Mouse (Mus musculus): ENCODE measurements at regions not wholly inside any gene's neighbourhood (a gene's known extent, or its start where the extent isn't known, plus 50 kb on each side); places are given as distances from the start of the nearest gene placed in this dataset. TPM values are rescaled to one million over a fixed set of nuclear protein-coding genes. Genes with fewer than 3 reads are reported as not detected.

GRCm38 (mm10) chrX:103557496-103557895 lies 72.9 kb upstream of the Zcchc13 start:
- Histone ChIP-seq H3K4me2 (no peak overlapping the region), H3K4me3 (no peak overlapping the region), H3K36me3 (peaks cover 8% of the 10 kb centered on the region), H3K4me1 (peaks cover 26% of the 10 kb centered on the region), H3K27ac (replicated peaks) (peak overlapping the region; percentile 77), H3K27me3 (replicated peaks) (no peaks in the 10 kb centered on the region), H3K9ac (no peak overlapping the region), H3K9me3 (no peaks in the 10 kb centered on the region)
- ATAC-seq (ENCODE audit: extremely low read depth, insufficient number of reproducible peaks, low FRiP score, low TSS enrichment), result no peak
- 75% methylated on average over 4 of the region's 4 CpGs for WGBS

GRCm38 (mm10) chrX:103563531-103564246 lies 66.7 kb upstream of the Zcchc13 start:
- 0 out of 2 replicates have a peak overlapping the region, but pooled peaks have one; percentile 2 for H3K4me3 ChIP-seq
- peak overlapping the region; percentile 80 for H3K27ac ChIP-seq (replicated peaks)
- H3K9me3 ChIP-seq, result no peaks in the 10 kb centered on the region
- peak overlapping the region; percentile 31 for H3K4me2 ChIP-seq
- no peak overlapping the region for H3K9ac ChIP-seq
- H3K36me3 ChIP-seq, result peaks cover 12% of the 10 kb centered on the region
- H3K27me3 ChIP-seq (replicated peaks), result no peaks in the 10 kb centered on the region
- H3K4me1 ChIP-seq, result peaks cover 16% of the 10 kb centered on the region
- peak; percentile 85 for ATAC-seq (ENCODE audit: extremely low read depth, insufficient number of reproducible peaks, low FRiP score, low TSS enrichment)
- WGBS, result 28% methylated on average over 8 of the region's 8 CpGs

GRCm38 (mm10) chrX:103573344-103573743 lies 57.0 kb upstream of the Zcchc13 start:
- Histone ChIP-seq H3K27me3 (replicated peaks) (no peaks in the 10 kb centered on the region; the same call in 1 of the 2 replicates), H3K36me3 (peaks cover 12% of the 10 kb centered on the region), H3K4me1 (no peaks in the 10 kb centered on the region), H3K9ac (no peak overlapping the region), H3K27ac (replicated peaks) (no peak overlapping the region), H3K4me2 (no peak overlapping the region), H3K4me3 (no peak overlapping the region), H3K9me3 (no peaks in the 10 kb centered on the region)
- ATAC-seq (ENCODE audit: extremely low read depth, insufficient number of reproducible peaks, low FRiP score, low TSS enrichment), result no peak
- WGBS, result 83% methylated on average over 4 of the region's 4 CpGs

- no peak overlapping the region for H3K4me2 ChIP-seq
- no peak for ATAC-seq (ENCODE audit: extremely low read depth, insufficient number of reproducible peaks, low FRiP score, low TSS enrichment)
- no peaks in the 10 kb centered on the region; the same call in 1 of the 2 replicates for H3K36me3 ChIP-seq
- no peaks in the 10 kb centered on the region for H3K27me3 ChIP-seq (replicated peaks)
- H3K27ac ChIP-seq (replicated peaks), result no peak overlapping the region
- H3K4me3 ChIP-seq, result no peak overlapping the region
- WGBS, result 48% methylated on average over 5 of the region's 5 CpGs
- H3K9ac ChIP-seq, result no peak overlapping the region
- H3K4me1 ChIP-seq, result peaks cover 13% of the 10 kb centered on the region
- no peaks in the 10 kb centered on the region for H3K9me3 ChIP-seq
Measured at GRCm38 (mm10) chrX:103579484-103579883, 50.9 kb upstream of the Zcchc13 start.

MicroRNAs in the stretch of these regions (microRNA counts, 519-probe panel; counts per million panel counts)
- 4,885 counts per million, percentile 84 among the panel's probes with 10 or more counts for microRNA mmu-miR-374
- microRNA mmu-miR-421, result 4,116 counts per million, percentile 76 among the panel's probes with 10 or more counts

Small RNA genes lying in the stretch of these regions (microRNA-seq; reads per million reads assigned to microRNA genes)
- gene Mir374b (not detected), gene Mir374c (not detected), gene Mir421 (493 reads per million, percentile 74 among the genes with 10 or more reads in this experiment)
